Mouse (Mus musculus) lung, postnatal 0 days (tissue): ENCODE data around the gene Krt39. TPM values are rescaled to one million over a fixed set of nuclear protein-coding genes. Genes with fewer than 3 reads are reported as not detected.
A peak's percentile ranks its signal among the peaks of the same experiment; 100 is the strongest.

ENCODE experiments used
- ATAC-seq: fragments of 200-750 bp; cut with Nextera tagmentation; 2 replicates; pipeline ENCODE4 v1.8.0; 2017; ENCODE audit warnings: moderate library complexity
- DNase-seq: peaks from one replicate; pipeline ENCODE4 v3.0.0-alpha.2; 2016; ENCODE audit warnings: low spot score
- H3K27ac ChIP-seq: fragments of 300-500 bp; sonication (generic); 2 replicates; pipeline ENCODE4 v1.5.1; 2014; ENCODE audit warnings: antibody characterized with exemption, mild to moderate bottlenecking, low read length, mixed read lengths
- H3K27me3 ChIP-seq: fragments of 300-500 bp; sonication (generic); replicated peaks from 2 replicates; pipeline ENCODE4 v1.6.1; 2014; ENCODE audit warnings: low read length, mixed read lengths; ENCODE audit not compliant: insufficient read depth
- H3K36me3 ChIP-seq: fragments of 300-500 bp; sonication (generic); 2 replicates; pipeline ENCODE4 v1.6.1; 2014; ENCODE audit warnings: low read length, mixed read lengths; ENCODE audit not compliant: insufficient read depth
- H3K4me1 ChIP-seq: fragments of 300-500 bp; sonication (generic); 2 replicates; pipeline ENCODE4 v1.6.1; 2014; ENCODE audit warnings: antibody characterized with exemption, low read depth, low read length, mixed read lengths; ENCODE audit not compliant: insufficient read depth
- H3K4me2 ChIP-seq: fragments of 300-500 bp; sonication (generic); replicated peaks from 2 replicates; pipeline ENCODE4 v1.6.1; 2014; ENCODE audit warnings: low read depth, mild to moderate bottlenecking, low read length, moderate library complexity, mixed read lengths
- H3K4me3 ChIP-seq: fragments of 300-500 bp; sonication (generic); 2 replicates; pipeline ENCODE4 v1.5.1; 2014; ENCODE audit warnings: low read depth, low read length
- H3K9ac ChIP-seq: fragments of 300-500 bp; sonication (generic); replicated peaks from 2 replicates; pipeline ENCODE4 v1.6.1; 2014; ENCODE audit warnings: low read depth, mild to moderate bottlenecking
- H3K9me3 ChIP-seq: fragments of 300-500 bp; sonication (generic); 2 replicates; pipeline ENCODE4 v1.6.1; 2016; ENCODE audit warnings: low read length, mixed read lengths
- CTCF ChIP-seq: IDR thresholded peaks from 2 replicates; pipeline ENCODE4 v1.5.1; 2016; ENCODE audit warnings: antibody characterized with exemption, mild to moderate bottlenecking
- EP300 ChIP-seq: IDR thresholded peaks from 2 replicates; pipeline ENCODE4 v1.6.1; 2016; ENCODE audit warnings: antibody characterized with exemption, mild to moderate bottlenecking, control low read depth
- WGBS: fragments of 180-500 bp; shearing (Covaris S2); extraction: QIAGEN DNeasy Blood & Tissue Kit; methylation state at CpG from one replicate; pipeline ENCODE4 v1.1.7; 2014; 5-methylcytosine and 5-hydroxymethylcytosine counted together
- polyA plus RNA-seq: library from polyadenylated mRNA; unstranded; fragments of >200 nt; fragmentation: Nextera tagmentation; extraction: Ambion mirVana; gene quantifications from 2 replicates; pipeline ENCODE4 v1.2.1, GENCODE M21; 2015

The Krt39 gene
- polyA plus RNA-seq, 1 experiment from 2014 or later: not detected

DNA sequence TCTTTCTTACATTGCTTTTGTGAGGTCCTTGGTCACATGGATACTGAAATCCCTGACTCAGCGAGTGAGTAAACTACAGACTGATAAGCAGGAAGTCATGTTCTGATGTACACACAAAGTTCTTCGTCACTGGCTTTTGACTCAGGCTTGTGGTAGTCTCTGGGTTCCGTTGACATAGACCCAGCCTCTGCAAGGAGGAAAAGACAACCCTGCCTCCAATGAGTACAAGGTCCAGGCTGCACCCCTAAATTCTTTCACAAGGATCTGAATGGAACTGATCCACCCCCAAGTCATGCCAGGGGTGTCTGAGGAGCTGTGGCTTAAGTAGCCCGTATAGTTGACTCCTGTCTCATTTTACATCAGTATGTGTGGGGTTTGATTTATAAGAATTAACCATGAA is 24.7 kb downstream of the Krt39 start:
- H3K4me2 ChIP-seq: no peak overlapping the region
- WGBS: 67% methylated on average over 4 of the region's 4 CpGs
- H3K27ac ChIP-seq: no peak overlapping the region
- no peak overlapping the region for H3K9ac ChIP-seq
- DNase-seq (no peak), ATAC-seq (no peak)
- no peak overlapping the region for H3K4me3 ChIP-seq
- H3K27me3 ChIP-seq: no peaks in the 10 kb centered on the region
- H3K4me1 ChIP-seq: no peaks in the 10 kb centered on the region; the same call in 1 of the 2 replicates
- no peaks in the 10 kb centered on the region for H3K9me3 ChIP-seq
- no peak for TF ChIP-seq CTCF
- no peak for TF ChIP-seq EP300
- no peaks in the 10 kb centered on the region for H3K36me3 ChIP-seq

DNA sequence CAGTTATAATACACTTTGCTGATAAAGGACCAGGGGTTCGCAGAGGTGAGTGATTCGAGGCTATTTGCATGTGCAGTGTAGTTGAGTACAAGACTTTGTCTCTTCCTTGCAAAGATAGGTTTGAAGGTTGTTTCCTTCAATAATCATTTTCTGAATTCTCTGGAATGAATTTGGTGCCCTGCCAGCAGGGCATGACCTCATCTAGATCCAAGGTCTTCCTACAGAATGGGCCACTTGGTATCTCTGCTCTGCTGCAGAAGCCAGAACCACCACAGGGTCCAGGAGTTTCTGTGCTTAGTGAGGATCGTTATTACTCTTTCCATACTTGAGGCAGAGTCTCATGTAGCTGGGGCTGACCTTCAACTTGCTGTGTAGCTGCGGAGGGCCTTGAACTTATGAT is 26.4 kb downstream of the Krt39 start:
- ATAC-seq (no peak), DNase-seq (no peak)
- H3K9me3 ChIP-seq: no peaks in the 10 kb centered on the region
- H3K4me3 ChIP-seq: no peak overlapping the region
- H3K4me2 ChIP-seq: no peak overlapping the region
- H3K27me3 ChIP-seq: no peaks in the 10 kb centered on the region
- no peak overlapping the region for H3K9ac ChIP-seq
- H3K4me1 ChIP-seq: no peaks in the 10 kb centered on the region; the same call in 1 of the 2 replicates
- WGBS: 86% methylated on average over 4 of the region's 4 CpGs
- H3K36me3 ChIP-seq: no peaks in the 10 kb centered on the region
- H3K27ac ChIP-seq: no peak overlapping the region
- no peak for TF ChIP-seq EP300
- no peak for TF ChIP-seq CTCF

DNA sequence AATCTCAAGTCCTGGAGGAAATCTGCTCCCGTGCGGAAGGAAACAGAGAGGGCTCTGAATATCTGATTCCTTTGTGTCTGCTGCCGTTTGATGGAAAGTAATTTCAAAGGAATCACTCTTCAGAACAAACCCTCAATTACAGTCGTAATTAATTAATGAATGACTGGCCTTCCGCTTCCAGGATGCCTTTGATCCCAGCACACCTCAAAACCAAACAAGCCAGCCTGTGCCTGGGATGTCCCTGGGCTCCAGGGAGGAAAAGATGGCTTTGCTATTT is 27.6 kb downstream of the Krt39 start:
- DNase-seq (peak; percentile 31), ATAC-seq (no peak)
- Histone ChIP-seq H3K4me3 (no peak overlapping the region), H3K4me2 (no peak overlapping the region), H3K9me3 (no peaks in the 10 kb centered on the region), H3K9ac (no peak overlapping the region), H3K4me1 (no peaks in the 10 kb centered on the region; the same call in 1 of the 2 replicates), H3K27ac (no peak overlapping the region), H3K36me3 (no peaks in the 10 kb centered on the region), H3K27me3 (no peaks in the 10 kb centered on the region)
- no peak for TF ChIP-seq CTCF
- no peak for TF ChIP-seq EP300
- 22% methylated on average over 5 of the region's 5 CpGs for WGBS

DNA sequence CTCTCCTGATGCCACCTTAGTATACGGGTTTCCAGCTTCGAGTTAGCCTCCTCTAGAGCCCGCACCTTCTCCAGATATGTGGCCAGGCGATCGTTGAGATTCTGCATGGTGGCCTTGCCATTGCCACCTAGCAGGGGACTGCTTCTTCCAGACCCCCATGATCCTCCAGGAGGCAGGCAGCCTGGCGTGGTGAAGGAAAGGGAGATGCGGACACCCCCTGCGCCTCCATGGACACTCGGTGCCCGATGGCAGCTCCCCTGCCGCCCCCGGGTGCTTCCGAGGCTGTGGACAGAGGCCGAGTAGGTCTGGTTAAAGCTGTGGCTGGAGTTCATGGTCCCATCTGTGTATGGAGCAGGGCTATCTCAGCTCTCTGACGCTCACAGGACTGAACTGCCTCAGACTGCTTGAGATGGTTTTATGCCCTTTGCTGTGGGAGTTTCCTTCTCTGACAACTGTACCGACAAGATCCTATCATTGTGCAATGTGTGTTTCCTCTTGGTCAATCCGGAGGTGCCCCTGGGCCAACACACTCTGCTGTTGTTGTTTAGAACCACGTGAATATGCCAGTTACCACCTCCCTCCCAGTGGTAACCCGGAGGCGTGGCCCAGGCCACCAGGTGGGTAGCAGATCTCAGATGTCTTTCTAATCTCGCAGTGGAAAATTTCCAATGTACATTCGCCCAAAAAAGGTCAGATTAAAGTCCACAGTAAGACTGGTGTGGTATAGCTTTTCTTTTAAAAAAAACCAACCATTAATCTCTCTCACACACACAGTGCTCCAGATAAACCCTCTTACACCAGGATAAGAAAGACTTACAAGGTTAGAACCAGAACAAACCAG is 28.2 kb downstream of the Krt39 start, which contains the start of gene Krt23:
Gene Krt23, minus strand, starts transcription at position 405 of the 841 bp plus-strand sequence.
- Histone ChIP-seq H3K9ac (no peak within 1 kb of the TSS), H3K9me3 (no peaks in the 10 kb centered on the region), H3K27me3 (no peaks in the 10 kb centered on the region), H3K4me2 (peak within 1 kb of the TSS; percentile 30; the same call in 1 of the 2 replicates), H3K36me3 (no peaks in the 10 kb centered on the region), H3K4me1 (no peaks in the 10 kb centered on the region; the same call in 1 of the 2 replicates), H3K4me3 (no peak within 1 kb of the TSS), H3K27ac (0 out of 2 replicates have a peak within 1 kb of the TSS, but pooled peaks have one; percentile 20)
- TF ChIP-seq EP300: no peak
- TF ChIP-seq CTCF: no peak
- ATAC-seq (peak; percentile 60), DNase-seq (peak; percentile 45)
- WGBS: 65% methylated on average over 22 of the region's 22 CpGs

DNA sequence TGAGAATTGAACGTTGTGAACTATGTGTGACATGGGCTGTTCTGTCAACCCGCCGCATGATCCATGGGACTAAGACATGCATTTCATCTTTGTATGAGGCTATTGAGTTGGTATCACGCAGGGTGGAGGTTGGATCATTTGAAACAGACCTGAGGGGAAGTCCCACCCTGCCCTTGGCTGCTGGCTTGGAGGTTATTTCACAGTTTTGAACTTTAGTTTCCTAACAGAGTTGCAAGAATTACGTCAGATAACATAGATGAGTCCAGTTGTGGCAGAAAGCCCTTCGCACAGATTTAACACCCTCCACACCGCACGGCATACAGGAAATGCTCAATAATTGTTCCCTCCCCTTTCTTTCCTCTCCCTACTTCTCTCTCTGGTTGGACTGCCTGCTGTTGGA is 30.1 kb downstream of the Krt39 start:
- Histone ChIP-seq H3K4me3 (no peak overlapping the region), H3K27me3 (no peaks in the 10 kb centered on the region), H3K4me1 (no peaks in the 10 kb centered on the region; the same call in 1 of the 2 replicates), H3K27ac (no peak overlapping the region), H3K9me3 (no peaks in the 10 kb centered on the region), H3K4me2 (0 out of 2 replicates have a peak overlapping the region, but pooled peaks have one; percentile 4), H3K36me3 (no peaks in the 10 kb centered on the region), H3K9ac (no peak overlapping the region)
- TF ChIP-seq CTCF (no peak), EP300 (no peak)
- DNase-seq: no peak
- WGBS: 48% methylated on average over 8 of the region's 8 CpGs
- ATAC-seq: no peak; the same call in 1 of the 2 replicates

DNA sequence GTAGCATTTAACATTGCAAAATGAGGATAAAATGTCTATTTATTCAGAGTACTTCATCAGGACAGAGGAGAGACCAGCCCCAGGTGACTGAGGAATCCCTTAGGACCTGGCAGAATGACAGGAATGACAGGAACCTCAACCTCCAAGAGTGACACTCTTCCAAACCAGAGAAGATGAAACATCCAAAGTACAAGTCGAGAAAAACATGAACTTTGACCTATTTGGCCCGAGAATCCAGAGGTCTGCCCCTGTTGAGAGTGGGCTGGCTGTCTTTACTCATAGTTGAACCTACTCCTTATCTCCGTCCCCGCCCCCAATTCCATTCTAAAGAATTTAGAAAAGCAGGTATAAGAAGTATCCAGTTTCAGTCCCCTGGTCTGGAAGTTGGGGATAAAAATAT is 30.5 kb downstream of the Krt39 start:
- ATAC-seq (no peak), DNase-seq (no peak)
- Histone ChIP-seq H3K36me3 (no peaks in the 10 kb centered on the region), H3K4me1 (no peaks in the 10 kb centered on the region; the same call in 1 of the 2 replicates), H3K4me3 (no peak overlapping the region), H3K27me3 (no peaks in the 10 kb centered on the region), H3K27ac (no peak overlapping the region), H3K9me3 (no peaks in the 10 kb centered on the region), H3K9ac (no peak overlapping the region), H3K4me2 (no peak overlapping the region)
- no peak for TF ChIP-seq CTCF
- TF ChIP-seq EP300: no peak
- 33% methylated on average over 4 of the region's 4 CpGs for WGBS
